Mouse (Mus musculus): ENCODE results near the gene Rad51ap1. TPM values are rescaled to one million over a fixed set of nuclear protein-coding genes. Genes with fewer than 3 reads are reported as not detected.
A peak's percentile ranks its signal among the peaks of the same experiment; 100 is the strongest.

Gene Rad51ap1
- total RNA-seq (2012; rRNA removed) = 40.5 and 40.6 TPM in 2 replicates

- peak within 1 kb of the TSS; percentile 17; the same call in 1 of the 2 replicates for H3K27ac ChIP-seq (ENCODE audit: insufficient read depth, low read depth, low read length, poor library complexity, severe bottlenecking)
- in situ Hi-C loops (cut with MboI; ENCODE audit: low sequenced_read_pairs in 2 of 2, unreplicated experiment in 2 of 2) = loop anchor here (10.0 kb wide), 3 partner anchors 135 to 165 kb away; partner anchors contain the start of gene Tigar (in 1 of the 2)
- 0 out of 2 replicates have a peak, but pooled peaks have one; percentile 4 for TF ChIP-seq MAFK (IDR thresholded peaks at IDR 0.05; ENCODE audit: insufficient read depth, low read depth, low read length)
- TF ChIP-seq ZNF384 (IDR thresholded peaks at IDR 0.05; ENCODE audit: low read depth, low read length) = peak; percentile 99
- TF ChIP-seq HCFC1 (IDR thresholded peaks at IDR 0.05; ENCODE audit: borderline replicate concordance, insufficient read depth, low read length) = peak; percentile 28; the same call in 1 of the 2 replicates
- TF ChIP-seq CHD2 (IDR thresholded peaks at IDR 0.05; ENCODE audit: low read depth, low read length) = peak; percentile 28; the same call in 1 of the 2 replicates
- peak; percentile 100 for TF ChIP-seq ZC3H11A (IDR thresholded peaks at IDR 0.05; ENCODE audit: borderline replicate concordance, low read depth, low read length)
Measured at GRCm38 (mm10) chr6:126939487-126940171, at the start of gene Rad51ap1, which contains the start of gene D6Wsu163e. Gene Rad51ap1, minus strand, starts transcription at chr6:126939587. Gene D6Wsu163e, plus strand, starts transcription at chr6:126939962.

GRCm38 (mm10) chr6:126981539-126982234, 42.3 kb upstream of the Rad51ap1 start:
- Histone ChIP-seq H3K4me3 (ENCODE audit: insufficient read depth in 1 of 2, low read depth in 1 of 2, low read length in 2 of 2, poor library complexity in 1 of 2, severe bottlenecking in 1 of 2) (no peak overlapping the region), H3K27ac (ENCODE audit: insufficient read depth, low read depth, low read length, poor library complexity, severe bottlenecking) (no peak overlapping the region), H3K9me3 (ENCODE audit: control insufficient read depth, insufficient read depth, low read depth, low read length) (no peaks in the 10 kb centered on the region), H3K36me3 (ENCODE audit: control insufficient read depth, insufficient read depth, low read length, poor library complexity, severe bottlenecking) (no peaks in the 10 kb centered on the region), H3K4me1 (ENCODE audit: control insufficient read depth in 2 of 2, insufficient read depth in 2 of 2, low read length in 2 of 2, poor library complexity in 1 of 2) (no peaks in the 10 kb centered on the region), H3K9ac (ENCODE audit: insufficient read depth, low read depth, low read length, poor library complexity, severe bottlenecking) (no peak overlapping the region)
- in situ Hi-C loops (cut with MboI; ENCODE audit: low sequenced_read_pairs in 2 of 2, unreplicated experiment in 2 of 2) = no loop called here
- no peak for TF ChIP-seq HCFC1 (IDR thresholded peaks at IDR 0.05; ENCODE audit: borderline replicate concordance, insufficient read depth, low read length)
- no peak for TF ChIP-seq ZC3H11A (IDR thresholded peaks at IDR 0.05; ENCODE audit: borderline replicate concordance, low read depth, low read length)
- no peak for TF ChIP-seq MAFK (IDR thresholded peaks at IDR 0.05; ENCODE audit: insufficient read depth, low read depth, low read length)
- TF ChIP-seq ZNF384 (IDR thresholded peaks at IDR 0.05; ENCODE audit: low read depth, low read length) = no peak
- TF ChIP-seq CHD2 (IDR thresholded peaks at IDR 0.05; ENCODE audit: low read depth, low read length) = no peak
- no peak for DNase-seq (ENCODE audit: low read depth, low spot score)

More at GRCm38 (mm10) chr6:126939487-126940171, at the start of gene Rad51ap1, which contains the start of gene D6Wsu163e:
- Histone ChIP-seq H3K9me3 (ENCODE audit: control insufficient read depth, insufficient read depth, low read depth, low read length) (no peaks in the 10 kb centered on the region), H3K9ac (ENCODE audit: insufficient read depth, low read depth, low read length, poor library complexity, severe bottlenecking) (peak within 1 kb of the TSS; percentile 92), H3K36me3 (ENCODE audit: control insufficient read depth, insufficient read depth, low read length, poor library complexity, severe bottlenecking) (peaks cover 4% of the 10 kb centered on the region; the same call in 1 of the 2 replicates), H3K4me1 (ENCODE audit: control insufficient read depth in 2 of 2, insufficient read depth in 2 of 2, low read length in 2 of 2, poor library complexity in 1 of 2) (no peaks in the 10 kb centered on the region), H3K4me3 (ENCODE audit: insufficient read depth in 1 of 2, low read depth in 1 of 2, low read length in 2 of 2, poor library complexity in 1 of 2, severe bottlenecking in 1 of 2) (peak within 1 kb of the TSS; percentile 61 to 92)
- DNase-seq (ENCODE audit: low read depth, low spot score) = peak; percentile 92

GRCm38 (mm10) chr6:126966241-126967026, 27.0 kb upstream of the Rad51ap1 start:
- DNase-seq (ENCODE audit: low read depth, low spot score) = no peak
- H3K36me3 ChIP-seq (ENCODE audit: control insufficient read depth, insufficient read depth, low read length, poor library complexity, severe bottlenecking) = no peaks in the 10 kb centered on the region; the same call in 1 of the 2 replicates
- H3K4me3 ChIP-seq (ENCODE audit: insufficient read depth in 1 of 2, low read depth in 1 of 2, low read length in 2 of 2, poor library complexity in 1 of 2, severe bottlenecking in 1 of 2) = no peak overlapping the region
- no peak overlapping the region for H3K9ac ChIP-seq (ENCODE audit: insufficient read depth, low read depth, low read length, poor library complexity, severe bottlenecking)
- in situ Hi-C loops (cut with MboI; ENCODE audit: low sequenced_read_pairs in 2 of 2, unreplicated experiment in 2 of 2) = no loop called here
- no peak for TF ChIP-seq ZNF384 (IDR thresholded peaks at IDR 0.05; ENCODE audit: low read depth, low read length)
- no peak for TF ChIP-seq MAFK (IDR thresholded peaks at IDR 0.05; ENCODE audit: insufficient read depth, low read depth, low read length)
- no peak for TF ChIP-seq CHD2 (IDR thresholded peaks at IDR 0.05; ENCODE audit: low read depth, low read length)
- no peak for TF ChIP-seq ZC3H11A (IDR thresholded peaks at IDR 0.05; ENCODE audit: borderline replicate concordance, low read depth, low read length)
- TF ChIP-seq HCFC1 (IDR thresholded peaks at IDR 0.05; ENCODE audit: borderline replicate concordance, insufficient read depth, low read length) = no peak
- H3K9me3 ChIP-seq (ENCODE audit: control insufficient read depth, insufficient read depth, low read depth, low read length) = no peaks in the 10 kb centered on the region
- H3K27ac ChIP-seq (ENCODE audit: insufficient read depth, low read depth, low read length, poor library complexity, severe bottlenecking) = no peak overlapping the region
- H3K4me1 ChIP-seq (ENCODE audit: control insufficient read depth in 2 of 2, insufficient read depth in 2 of 2, low read length in 2 of 2, poor library complexity in 1 of 2) = no peaks in the 10 kb centered on the region

- no peak overlapping the region for H3K9ac ChIP-seq (ENCODE audit: insufficient read depth, low read depth, low read length, poor library complexity, severe bottlenecking)
- no peaks in the 10 kb centered on the region for H3K4me1 ChIP-seq (ENCODE audit: control insufficient read depth in 2 of 2, insufficient read depth in 2 of 2, low read length in 2 of 2, poor library complexity in 1 of 2)
- no peak overlapping the region for H3K4me3 ChIP-seq (ENCODE audit: insufficient read depth in 1 of 2, low read depth in 1 of 2, low read length in 2 of 2, poor library complexity in 1 of 2, severe bottlenecking in 1 of 2)
- no peak overlapping the region for H3K27ac ChIP-seq (ENCODE audit: insufficient read depth, low read depth, low read length, poor library complexity, severe bottlenecking)
- TF ChIP-seq CHD2 (IDR thresholded peaks at IDR 0.05; ENCODE audit: low read depth, low read length) (no peak), MAFK (IDR thresholded peaks at IDR 0.05; ENCODE audit: insufficient read depth, low read depth, low read length) (no peak), ZC3H11A (IDR thresholded peaks at IDR 0.05; ENCODE audit: borderline replicate concordance, low read depth, low read length) (no peak), ZNF384 (IDR thresholded peaks at IDR 0.05; ENCODE audit: low read depth, low read length) (no peak), HCFC1 (IDR thresholded peaks at IDR 0.05; ENCODE audit: borderline replicate concordance, insufficient read depth, low read length) (no peak)
- no peaks in the 10 kb centered on the region for H3K9me3 ChIP-seq (ENCODE audit: control insufficient read depth, insufficient read depth, low read depth, low read length)
- H3K36me3 ChIP-seq (ENCODE audit: control insufficient read depth, insufficient read depth, low read length, poor library complexity, severe bottlenecking) = no peaks in the 10 kb centered on the region; the same call in 1 of the 2 replicates
- in situ Hi-C loops (cut with MboI; ENCODE audit: low sequenced_read_pairs in 2 of 2, unreplicated experiment in 2 of 2) = no loop called here
- no peak for DNase-seq (ENCODE audit: low read depth, low spot score)
Measured at GRCm38 (mm10) chr6:126963426-126963825, 24.0 kb upstream of the Rad51ap1 start.

Measured in ES-E14 (cell line).